Mouse (Mus musculus): Measurements from ENCODE around the gene Exoc6.

- TF ChIP-seq CTCF (IDR thresholded peaks at IDR 0.05; ENCODE audit: extremely low read depth, insufficient read depth, low read length) (no peak), POLR2A (IDR thresholded peaks at IDR 0.05; ENCODE audit: extremely low read depth, insufficient read depth, low read length) (no peak)
Observed at GRCm38 (mm10) chr19:37506066-37506465, 44.2 kb upstream of the Exoc6 start.

All from cortical plate, adult 2 months (tissue).